Mouse (Mus musculus): Measurements from ENCODE around the gene Gbp5. TPM values are rescaled to one million over a fixed set of nuclear protein-coding genes. Genes with fewer than 3 reads are reported as not detected.

The Gbp5 gene
- 2.5 and 3.0 TPM in 2 replicates for polyA plus RNA-seq (2012; rRNA removed)

DNA sequence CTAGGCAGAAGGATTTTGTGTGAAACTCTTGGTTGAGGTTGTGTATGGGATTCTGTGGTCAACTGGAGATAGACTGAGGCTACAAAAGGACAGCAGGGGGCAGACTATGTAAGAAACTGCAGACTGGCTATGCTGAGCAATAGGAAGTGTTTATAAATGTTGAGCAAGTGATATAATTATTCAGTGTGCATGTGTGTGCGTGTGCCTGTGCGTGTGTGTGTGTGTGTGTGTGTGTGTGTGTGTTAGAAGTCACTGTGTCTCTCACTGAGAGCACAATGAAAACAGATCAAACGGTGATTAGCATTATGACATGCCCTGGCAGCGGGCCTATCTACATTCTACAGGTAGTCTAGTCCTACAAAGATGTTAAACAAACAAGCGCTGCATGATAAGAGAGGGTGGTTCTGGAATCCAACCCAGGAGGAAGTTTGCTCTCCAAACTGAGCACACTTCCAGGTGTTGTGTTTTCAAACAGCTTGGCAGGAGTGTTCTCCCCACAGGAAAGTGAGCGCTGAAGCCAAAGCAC lies at the start of gene Gbp5:
Gbp5 (plus strand) TSS at position 443 of the 526 bp plus-strand sequence.
- Histone ChIP-seq H3K4me1 (ENCODE audit: control insufficient read depth, insufficient read depth, low read length) (no peaks in the 10 kb centered on the region), H3K27ac (ENCODE audit: insufficient read depth, low read length) (no peak within 1 kb of the TSS; the same call in 1 of the 2 replicates), H3K4me3 (ENCODE audit: insufficient read depth, low read length) (no peak within 1 kb of the TSS)
- TF ChIP-seq POLR2A (IDR thresholded peaks at IDR 0.05; ENCODE audit: extremely low read depth, insufficient read depth, low read length): no peak
- peak; percentile 53; the same call in 1 of the 2 replicates for TF ChIP-seq CTCF (IDR thresholded peaks at IDR 0.05; ENCODE audit: extremely low read depth, insufficient read depth, low read length)

DNA sequence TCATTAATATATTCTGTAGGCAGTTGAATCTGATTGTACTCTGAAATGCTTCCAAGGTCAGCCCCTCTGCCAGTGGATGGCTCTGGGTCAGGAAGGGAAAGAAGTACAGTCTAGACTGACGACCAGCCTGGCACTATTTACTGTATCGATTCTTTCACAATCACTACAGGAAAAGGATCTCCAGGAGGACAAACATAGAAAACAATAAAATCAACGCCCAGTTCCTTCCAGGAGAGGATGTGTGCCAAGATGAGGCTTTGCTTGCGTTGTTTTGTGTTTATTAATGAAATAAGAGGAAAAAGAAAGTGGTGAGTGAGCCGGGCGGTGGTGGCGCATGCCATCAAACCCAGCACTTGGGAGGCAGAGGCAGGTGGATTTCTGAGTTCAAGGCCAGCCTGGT lies 39.6 kb upstream of the Gbp5 start:
- Histone ChIP-seq H3K4me1 (ENCODE audit: control insufficient read depth, insufficient read depth, low read length) (no peaks in the 10 kb centered on the region), H3K4me3 (ENCODE audit: insufficient read depth, low read length) (no peak overlapping the region), H3K27ac (ENCODE audit: insufficient read depth, low read length) (no peak overlapping the region)
- TF ChIP-seq CTCF (IDR thresholded peaks at IDR 0.05; ENCODE audit: extremely low read depth, insufficient read depth, low read length) (no peak), POLR2A (IDR thresholded peaks at IDR 0.05; ENCODE audit: extremely low read depth, insufficient read depth, low read length) (no peak)

DNA sequence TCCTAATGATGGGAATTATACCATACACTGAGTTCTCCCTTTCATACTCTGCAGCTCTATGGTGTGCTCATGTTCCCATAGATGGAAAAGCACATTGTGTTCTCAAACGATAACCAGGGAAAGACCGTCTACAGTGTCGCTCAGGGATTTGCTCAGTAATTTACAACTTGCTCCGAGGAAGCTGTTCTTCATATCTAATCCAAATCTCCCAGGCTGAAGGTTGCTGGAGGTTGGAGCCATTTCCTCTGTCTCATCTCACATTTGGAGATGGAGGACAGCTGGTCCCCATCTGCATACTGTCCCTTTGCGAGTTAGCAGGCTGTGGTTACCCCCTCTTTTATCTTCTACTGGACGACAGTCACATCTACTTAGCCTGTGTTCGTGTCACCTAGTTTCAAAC lies 34.5 kb upstream of the Gbp5 start:
- Histone ChIP-seq H3K27ac (ENCODE audit: insufficient read depth, low read length) (no peak overlapping the region), H3K4me3 (ENCODE audit: insufficient read depth, low read length) (no peak overlapping the region), H3K4me1 (ENCODE audit: control insufficient read depth, insufficient read depth, low read length) (no peaks in the 10 kb centered on the region)
- no peak for TF ChIP-seq POLR2A (IDR thresholded peaks at IDR 0.05; ENCODE audit: extremely low read depth, insufficient read depth, low read length)
- no peak for TF ChIP-seq CTCF (IDR thresholded peaks at IDR 0.05; ENCODE audit: extremely low read depth, insufficient read depth, low read length)

DNA sequence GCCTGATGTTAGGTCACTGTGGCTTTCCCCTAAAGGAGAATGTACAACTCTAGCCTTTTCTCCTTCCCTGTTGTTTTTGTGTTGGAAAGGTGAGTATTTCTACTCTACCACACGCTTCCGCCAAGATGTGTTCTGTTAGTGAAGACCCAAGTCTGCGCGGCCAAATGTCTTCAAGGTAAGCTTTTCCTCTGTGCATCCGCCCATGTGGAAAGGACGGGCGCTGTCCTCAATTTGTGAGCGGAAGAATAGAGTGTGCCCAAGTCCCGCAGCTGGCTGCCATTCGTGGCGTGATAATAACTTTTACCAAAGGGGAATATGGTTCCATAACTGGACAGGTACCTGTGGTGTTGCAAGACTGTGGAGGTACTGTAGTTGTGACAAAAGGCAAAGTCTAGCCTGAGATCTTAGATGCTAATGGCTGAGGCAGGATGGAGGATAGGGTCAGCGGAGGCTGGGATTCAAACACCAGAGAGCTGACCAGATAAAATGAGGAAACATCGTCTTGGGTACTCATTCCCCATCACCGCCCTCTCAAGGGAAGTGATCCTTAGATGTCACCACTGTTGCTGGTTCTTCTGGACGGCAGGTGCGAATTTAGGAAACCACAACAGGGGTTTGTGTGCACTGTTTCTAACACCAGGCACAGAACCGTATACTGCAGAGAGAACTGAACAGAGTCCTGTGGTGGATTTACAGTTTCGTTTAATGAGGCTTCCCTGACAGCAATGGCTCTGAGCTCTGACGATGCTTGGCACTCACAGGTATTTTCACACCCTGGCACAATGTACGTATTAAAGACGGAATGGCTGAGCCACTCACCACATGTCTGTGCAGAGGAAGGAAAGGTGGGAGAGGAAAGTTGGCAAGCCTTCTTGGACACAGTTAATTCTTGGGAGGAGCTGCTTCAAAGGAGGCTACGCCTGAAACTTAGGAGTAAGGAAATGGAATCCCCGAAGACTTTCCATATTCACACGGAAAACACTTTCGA lies 30.7 kb upstream of the Gbp5 start:
- Histone ChIP-seq H3K27ac (ENCODE audit: insufficient read depth, low read length) (no peak overlapping the region), H3K4me1 (ENCODE audit: control insufficient read depth, insufficient read depth, low read length) (no peaks in the 10 kb centered on the region), H3K4me3 (ENCODE audit: insufficient read depth, low read length) (no peak overlapping the region)
- TF ChIP-seq POLR2A (IDR thresholded peaks at IDR 0.05; ENCODE audit: extremely low read depth, insufficient read depth, low read length) (no peak), CTCF (IDR thresholded peaks at IDR 0.05; ENCODE audit: extremely low read depth, insufficient read depth, low read length) (no peak)

DNA sequence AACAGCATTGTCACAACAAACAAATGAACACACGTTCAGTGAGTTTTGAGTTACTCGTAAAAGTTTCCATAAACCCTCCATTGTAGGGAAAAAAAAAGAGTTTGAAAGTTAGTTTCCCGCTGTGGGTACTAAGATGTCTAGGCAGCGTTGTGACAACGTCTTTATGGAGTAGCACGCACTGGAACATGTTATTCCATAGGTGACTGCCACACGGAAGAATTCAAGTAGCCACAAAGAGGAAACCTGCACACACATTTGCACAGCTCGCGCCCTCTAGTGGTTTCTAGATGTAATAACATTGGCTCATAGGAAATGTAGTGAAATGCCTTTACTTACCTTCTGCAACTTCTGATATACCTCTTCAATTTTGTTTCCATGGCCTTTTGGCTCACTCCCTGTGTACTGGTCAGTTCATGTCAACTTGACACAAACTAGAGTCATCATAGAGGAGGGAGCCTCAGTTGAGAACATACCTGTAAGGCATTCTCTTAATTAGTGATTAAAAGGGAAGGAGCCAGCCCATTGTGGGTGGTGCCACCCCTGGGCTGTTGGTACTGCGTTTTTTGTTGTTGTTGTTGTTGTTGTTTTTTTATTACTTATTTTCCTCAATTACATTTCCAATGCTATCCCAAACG lies 19.3 kb upstream of the Gbp5 start:
- no peak overlapping the region for H3K4me3 ChIP-seq (ENCODE audit: insufficient read depth, low read length)
- TF ChIP-seq CTCF (IDR thresholded peaks at IDR 0.05; ENCODE audit: extremely low read depth, insufficient read depth, low read length): peak; percentile 67
- TF ChIP-seq POLR2A (IDR thresholded peaks at IDR 0.05; ENCODE audit: extremely low read depth, insufficient read depth, low read length): no peak
- H3K27ac ChIP-seq (ENCODE audit: insufficient read depth, low read length): no peak overlapping the region
- no peaks in the 10 kb centered on the region for H3K4me1 ChIP-seq (ENCODE audit: control insufficient read depth, insufficient read depth, low read length)

DNA sequence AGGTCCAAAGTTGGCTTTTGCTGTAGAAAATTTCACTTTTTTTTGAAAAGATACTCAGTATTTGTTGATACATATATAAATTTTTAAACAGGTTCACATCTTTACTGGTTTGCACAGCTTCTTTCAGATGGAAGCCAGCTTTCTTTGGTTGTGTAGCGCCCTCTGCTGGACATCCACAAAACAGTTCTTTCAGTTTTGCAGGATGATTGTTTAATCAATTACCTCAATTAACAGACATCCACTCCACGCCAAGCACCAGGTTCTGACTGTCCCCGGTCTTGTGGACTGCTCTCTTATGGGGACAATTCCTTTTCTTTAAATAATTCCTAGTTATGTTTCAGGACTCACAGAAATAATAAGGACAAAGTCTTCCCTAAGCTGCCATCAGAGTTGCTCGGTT lies 17.9 kb upstream of the Gbp5 start:
- TF ChIP-seq POLR2A (IDR thresholded peaks at IDR 0.05; ENCODE audit: extremely low read depth, insufficient read depth, low read length): no peak
- peak; percentile 65 for TF ChIP-seq CTCF (IDR thresholded peaks at IDR 0.05; ENCODE audit: extremely low read depth, insufficient read depth, low read length)
- H3K4me3 ChIP-seq (ENCODE audit: insufficient read depth, low read length): no peak overlapping the region
- H3K27ac ChIP-seq (ENCODE audit: insufficient read depth, low read length): no peak overlapping the region
- no peaks in the 10 kb centered on the region for H3K4me1 ChIP-seq (ENCODE audit: control insufficient read depth, insufficient read depth, low read length)

DNA sequence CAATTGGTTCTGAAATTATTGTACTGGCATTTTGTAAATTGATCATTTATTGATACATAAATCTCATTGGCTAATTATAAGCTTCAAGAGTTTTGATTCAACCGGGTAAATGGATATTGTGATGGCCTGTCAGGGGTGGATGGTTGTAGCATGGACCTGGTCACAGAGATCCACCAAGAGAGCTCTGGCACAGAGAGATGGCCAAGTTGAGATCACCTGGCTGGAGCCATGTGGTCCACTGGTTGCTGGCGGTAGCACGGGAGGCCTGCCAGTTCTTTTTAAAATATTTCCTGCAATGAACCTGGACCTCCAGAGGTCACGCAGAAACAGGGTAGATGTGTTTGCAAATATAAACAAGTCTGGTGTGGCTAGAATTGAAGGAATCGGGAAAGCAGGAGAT lies 15.9 kb upstream of the Gbp5 start:
- no peaks in the 10 kb centered on the region for H3K4me1 ChIP-seq (ENCODE audit: control insufficient read depth, insufficient read depth, low read length)
- no peak overlapping the region for H3K27ac ChIP-seq (ENCODE audit: insufficient read depth, low read length)
- TF ChIP-seq CTCF (IDR thresholded peaks at IDR 0.05; ENCODE audit: extremely low read depth, insufficient read depth, low read length) (no peak), POLR2A (IDR thresholded peaks at IDR 0.05; ENCODE audit: extremely low read depth, insufficient read depth, low read length) (no peak)
- no peak overlapping the region for H3K4me3 ChIP-seq (ENCODE audit: insufficient read depth, low read length)

DNA sequence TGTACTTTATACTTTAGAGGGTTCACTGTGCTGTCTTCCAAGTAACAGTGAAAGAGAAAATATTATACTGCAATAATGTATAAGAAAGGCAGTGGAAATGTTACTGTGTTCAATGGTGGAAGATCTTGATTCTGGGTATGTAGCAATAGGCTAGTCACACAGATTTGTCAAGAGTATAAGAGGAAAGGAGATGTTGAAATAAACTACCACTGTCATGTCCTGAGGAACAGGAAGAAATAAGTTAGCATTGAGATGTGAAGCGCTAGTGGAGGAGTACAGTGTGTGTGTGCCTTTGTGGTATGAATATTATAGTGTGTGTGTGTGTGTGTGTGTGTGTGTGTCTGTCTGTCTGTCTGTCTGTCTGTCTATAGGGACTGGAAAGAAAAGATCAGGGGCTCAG lies 15.4 kb upstream of the Gbp5 start:
- Histone ChIP-seq H3K4me3 (ENCODE audit: insufficient read depth, low read length) (no peak overlapping the region), H3K4me1 (ENCODE audit: control insufficient read depth, insufficient read depth, low read length) (no peaks in the 10 kb centered on the region), H3K27ac (ENCODE audit: insufficient read depth, low read length) (no peak overlapping the region)
- TF ChIP-seq POLR2A (IDR thresholded peaks at IDR 0.05; ENCODE audit: extremely low read depth, insufficient read depth, low read length) (no peak), CTCF (IDR thresholded peaks at IDR 0.05; ENCODE audit: extremely low read depth, insufficient read depth, low read length) (no peak)

DNA sequence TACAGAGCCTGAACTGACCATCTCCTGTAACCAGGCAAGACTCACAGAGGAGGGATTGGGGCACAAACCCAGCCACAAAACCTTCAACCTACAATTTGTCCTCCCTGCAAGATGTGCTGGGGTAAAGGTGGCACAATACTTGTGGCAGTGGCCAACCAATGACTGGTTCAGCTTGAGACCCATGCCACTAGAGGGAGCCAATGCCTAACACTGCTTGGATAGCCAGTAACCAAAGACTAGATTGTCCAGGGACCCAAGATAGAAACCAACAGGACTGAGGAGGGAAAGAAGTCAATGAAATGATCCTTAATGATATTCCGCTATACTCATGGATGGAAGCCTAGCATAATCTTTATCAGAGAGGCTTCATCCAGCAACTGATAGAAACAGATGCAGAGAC lies 3.3 kb upstream of the Gbp5 start:
- Histone ChIP-seq H3K4me3 (ENCODE audit: insufficient read depth, low read length) (no peak overlapping the region), H3K27ac (ENCODE audit: insufficient read depth, low read length) (no peak overlapping the region), H3K4me1 (ENCODE audit: control insufficient read depth, insufficient read depth, low read length) (no peaks in the 10 kb centered on the region)
- peak; percentile 80 for TF ChIP-seq CTCF (IDR thresholded peaks at IDR 0.05; ENCODE audit: extremely low read depth, insufficient read depth, low read length)
- no peak for TF ChIP-seq POLR2A (IDR thresholded peaks at IDR 0.05; ENCODE audit: extremely low read depth, insufficient read depth, low read length)
